Mouse (Mus musculus): Measurements from ENCODE around the gene Rpl38. TPM values are rescaled to one million over a fixed set of nuclear protein-coding genes. Genes with fewer than 3 reads are reported as not detected.

Gene Rpl38
- polyA plus RNA-seq, 1 experiment from 2014 or later = 935 TPM

- H3K4me2 ChIP-seq (replicated peaks; ENCODE audit: low read depth) = no peak overlapping the region
- H3K9ac ChIP-seq (ENCODE audit: low read depth, low read length) = no peak overlapping the region
- no peak for TF ChIP-seq CTCF (IDR thresholded peaks at IDR 0.05; ENCODE audit: low read depth)
- WGBS = 77% methylated on average over 22 of the region's 22 CpGs
- H3K27ac ChIP-seq (ENCODE audit: low read depth, low read length) = no peak overlapping the region
- H3K27me3 ChIP-seq (replicated peaks; ENCODE audit: control insufficient read depth, insufficient read depth, low read length) = no peaks in the 10 kb centered on the region
- no peaks in the 10 kb centered on the region for H3K4me1 ChIP-seq (replicated peaks; ENCODE audit: control insufficient read depth, insufficient read depth, low read length)
- H3K4me3 ChIP-seq (ENCODE audit: low read depth, low read length) = no peak overlapping the region
- peaks cover 63% of the 10 kb centered on the region for H3K36me3 ChIP-seq (ENCODE audit: control insufficient read depth, insufficient read depth)
- ATAC-seq = no peak
- H3K9me3 ChIP-seq (ENCODE audit: control insufficient read depth) = no peaks in the 10 kb centered on the region
These were observed 36.0 kb downstream of the Rpl38 start for GRCm38 (mm10) chr11:114704071-114704913.

GRCm38 (mm10) chr11:114706358-114706757, 38.0 kb downstream of the Rpl38 start:
- Histone ChIP-seq H3K4me3 (ENCODE audit: low read depth, low read length) (no peak overlapping the region), H3K9me3 (ENCODE audit: control insufficient read depth) (no peaks in the 10 kb centered on the region), H3K4me1 (replicated peaks; ENCODE audit: control insufficient read depth, insufficient read depth, low read length) (no peaks in the 10 kb centered on the region), H3K27me3 (replicated peaks; ENCODE audit: control insufficient read depth, insufficient read depth, low read length) (no peaks in the 10 kb centered on the region), H3K27ac (ENCODE audit: low read depth, low read length) (no peak overlapping the region), H3K36me3 (ENCODE audit: control insufficient read depth, insufficient read depth) (peaks cover 69% of the 10 kb centered on the region), H3K4me2 (replicated peaks; ENCODE audit: low read depth) (no peak overlapping the region), H3K9ac (ENCODE audit: low read depth, low read length) (no peak overlapping the region)
- no peak for TF ChIP-seq CTCF (IDR thresholded peaks at IDR 0.05; ENCODE audit: low read depth)
- no peak for ATAC-seq
- 65% methylated on average over 5 of the region's 5 CpGs for WGBS

GRCm38 (mm10) chr11:114711393-114711792, 43.1 kb downstream of the Rpl38 start:
- no peak for ATAC-seq
- Histone ChIP-seq H3K27me3 (replicated peaks; ENCODE audit: control insufficient read depth, insufficient read depth, low read length) (no peaks in the 10 kb centered on the region), H3K4me2 (replicated peaks; ENCODE audit: low read depth) (no peak overlapping the region), H3K27ac (ENCODE audit: low read depth, low read length) (no peak overlapping the region), H3K36me3 (ENCODE audit: control insufficient read depth, insufficient read depth) (peaks cover 67% of the 10 kb centered on the region), H3K4me3 (ENCODE audit: low read depth, low read length) (no peak overlapping the region), H3K9ac (ENCODE audit: low read depth, low read length) (no peak overlapping the region), H3K9me3 (ENCODE audit: control insufficient read depth) (no peaks in the 10 kb centered on the region), H3K4me1 (replicated peaks; ENCODE audit: control insufficient read depth, insufficient read depth, low read length) (no peaks in the 10 kb centered on the region)
- no peak for TF ChIP-seq CTCF (IDR thresholded peaks at IDR 0.05; ENCODE audit: low read depth)
- 85% methylated on average over 3 of the region's 3 CpGs for WGBS

- TF ChIP-seq CTCF (IDR thresholded peaks at IDR 0.05; ENCODE audit: low read depth) = no peak
- ATAC-seq = no peak
- 54% methylated on average over 12 of the region's 12 CpGs for WGBS
- H3K36me3 ChIP-seq (ENCODE audit: control insufficient read depth, insufficient read depth) = peaks cover 63% of the 10 kb centered on the region
- no peak overlapping the region for H3K4me2 ChIP-seq (replicated peaks; ENCODE audit: low read depth)
- no peak overlapping the region for H3K9ac ChIP-seq (ENCODE audit: low read depth, low read length)
- H3K27ac ChIP-seq (ENCODE audit: low read depth, low read length) = no peak overlapping the region
- no peak overlapping the region for H3K4me3 ChIP-seq (ENCODE audit: low read depth, low read length)
- H3K9me3 ChIP-seq (ENCODE audit: control insufficient read depth) = no peaks in the 10 kb centered on the region
- no peaks in the 10 kb centered on the region for H3K4me1 ChIP-seq (replicated peaks; ENCODE audit: control insufficient read depth, insufficient read depth, low read length)
- no peaks in the 10 kb centered on the region for H3K27me3 ChIP-seq (replicated peaks; ENCODE audit: control insufficient read depth, insufficient read depth, low read length)
These were observed 43.5 kb downstream of the Rpl38 start for GRCm38 (mm10) chr11:114711861-114712260.

- no peaks in the 10 kb centered on the region for H3K9me3 ChIP-seq (ENCODE audit: control insufficient read depth)
- H3K4me2 ChIP-seq (replicated peaks; ENCODE audit: low read depth) = no peak overlapping the region
- H3K4me1 ChIP-seq (replicated peaks; ENCODE audit: control insufficient read depth, insufficient read depth, low read length) = no peaks in the 10 kb centered on the region
- no peak overlapping the region for H3K27ac ChIP-seq (ENCODE audit: low read depth, low read length)
- ATAC-seq = no peak
- no peak overlapping the region for H3K4me3 ChIP-seq (ENCODE audit: low read depth, low read length)
- TF ChIP-seq CTCF (IDR thresholded peaks at IDR 0.05; ENCODE audit: low read depth) = no peak
- no peaks in the 10 kb centered on the region for H3K27me3 ChIP-seq (replicated peaks; ENCODE audit: control insufficient read depth, insufficient read depth, low read length)
- 92% methylated on average over 6 of the region's 6 CpGs for WGBS
- H3K36me3 ChIP-seq (ENCODE audit: control insufficient read depth, insufficient read depth) = peaks cover 41% of the 10 kb centered on the region
- no peak overlapping the region for H3K9ac ChIP-seq (ENCODE audit: low read depth, low read length)
These were observed 46.2 kb downstream of the Rpl38 start for GRCm38 (mm10) chr11:114714526-114714925.

- H3K4me2 ChIP-seq (replicated peaks; ENCODE audit: low read depth) = no peak overlapping the region
- H3K9ac ChIP-seq (ENCODE audit: low read depth, low read length) = no peak overlapping the region
- WGBS = 63% methylated on average over 7 of the region's 7 CpGs
- H3K27ac ChIP-seq (ENCODE audit: low read depth, low read length) = no peak overlapping the region
- H3K9me3 ChIP-seq (ENCODE audit: control insufficient read depth) = no peaks in the 10 kb centered on the region
- no peaks in the 10 kb centered on the region for H3K27me3 ChIP-seq (replicated peaks; ENCODE audit: control insufficient read depth, insufficient read depth, low read length)
- H3K4me3 ChIP-seq (ENCODE audit: low read depth, low read length) = no peak overlapping the region
- TF ChIP-seq CTCF (IDR thresholded peaks at IDR 0.05; ENCODE audit: low read depth) = no peak
- peaks cover 31% of the 10 kb centered on the region; the same call in 1 of the 2 replicates for H3K36me3 ChIP-seq (ENCODE audit: control insufficient read depth, insufficient read depth)
- no peaks in the 10 kb centered on the region for H3K4me1 ChIP-seq (replicated peaks; ENCODE audit: control insufficient read depth, insufficient read depth, low read length)
- ATAC-seq = no peak
These were observed 47.2 kb downstream of the Rpl38 start for GRCm38 (mm10) chr11:114715531-114715930.

Data from intestine, postnatal 0 days (tissue).